Mouse (Mus musculus): ENCODE measurements around the gene Pak6.

DNA sequence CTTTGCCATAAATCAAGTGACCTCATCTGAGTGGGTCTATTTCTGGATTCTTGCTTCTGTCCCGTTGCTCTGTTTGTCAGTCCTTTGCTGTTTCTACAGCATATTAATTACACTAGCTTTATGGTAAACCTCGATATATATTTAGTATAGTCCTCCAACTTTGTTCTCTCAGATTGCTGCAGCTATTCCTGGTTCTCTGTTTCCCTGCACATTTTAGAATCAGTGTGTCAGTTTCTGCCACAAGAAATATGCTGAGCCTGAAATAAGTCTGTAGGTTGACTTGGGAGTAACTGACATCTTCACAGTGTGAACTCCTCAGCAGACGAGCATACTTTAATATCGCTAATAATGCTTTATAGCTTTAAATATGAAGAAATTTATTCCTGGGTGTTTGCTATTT, 22.0 kb downstream of the Pak6 start:
- TF ChIP-seq CTCF (IDR thresholded peaks at IDR 0.05; ENCODE audit: insufficient read depth, low read length), result no peak
- no peak for TF ChIP-seq POLR2A (IDR thresholded peaks at IDR 0.05; ENCODE audit: borderline replicate concordance, extremely low read depth, low read depth, low read length)
